Mouse (Mus musculus) spleen, postnatal 36 days (tissue): ENCODE data around the gene Mup2.
"Not testable (repeated sequence)": the region's sequence is repeated elsewhere in the genome, so short reads cannot be mapped to it uniquely, and the experiment has no call there.

Source experiments
- DNase-seq, 2 experiments: peaks; one replicate each; pipeline ENCODE4 v3.0.0; 2022; ENCODE audit warnings: low spot score in 2 of 2, mixed read lengths in 1 of 2

The Mup2 gene

GRCm38 (mm10) chr4:60154189-60154588 is at the start of gene Mup2:
Mup2 (minus strand) TSS chr4:60154289.
- not testable (repeated sequence) for DNase-seq
